Mouse (Mus musculus) liver, embryonic 14.5 days (tissue): ENCODE data around the gene Grhl3. TPM values are rescaled to one million over a fixed set of nuclear protein-coding genes. Genes with fewer than 3 reads are reported as not detected.
A peak's percentile ranks its signal among the peaks of the same experiment; 100 is the strongest.

Experiments used
- ATAC-seq: fragments of 200-750 bp; cut with Nextera tagmentation; 2 replicates; pipeline ENCODE4 v1.8.0; 2017; ENCODE audit warnings: moderate number of reproducible peaks, mild to moderate bottlenecking, moderate library complexity; ENCODE audit not compliant: insufficient read depth
- DNase-seq, 3 experiments: peaks; one replicate each; pipeline ENCODE4 v3.0.0-alpha.2; 2012 to 2013; ENCODE audit warnings: low read depth in 3 of 3, low spot score in 3 of 3
- H3K27ac ChIP-seq: fragments of 300-500 bp; sonication (generic); 2 replicates; pipeline ENCODE4 v1.5.1; 2014; ENCODE audit warnings: moderate library complexity, mild to moderate bottlenecking, control low read depth, inconsistent platforms
- H3K27me3 ChIP-seq: fragments of 300-500 bp; sonication (generic); 2 replicates; pipeline ENCODE4 v1.6.1; 2014; ENCODE audit warnings: mild to moderate bottlenecking, low read length, moderate library complexity; ENCODE audit not compliant: control insufficient read depth, insufficient read depth
- H3K36me3 ChIP-seq: fragments of 300-500 bp; sonication (generic); replicated peaks from 2 replicates; pipeline ENCODE4 v1.6.1; 2014; ENCODE audit warnings: low read depth; ENCODE audit not compliant: control insufficient read depth, insufficient read depth
- H3K4me1 ChIP-seq, 2 experiments: fragments of 200-500 bp in 1 of 2; fragments of 300-500 bp in 1 of 2; sonication (generic) in 1 of 2; replicated peaks; 2 replicates each; pipeline ENCODE4 v1.6.1; 2012 to 2014; ENCODE audit warnings: antibody characterized with exemption in 1 of 2, inconsistent platforms in 1 of 2, low read length in 1 of 2; ENCODE audit not compliant: control insufficient read depth in 2 of 2, insufficient read depth in 2 of 2
- H3K4me2 ChIP-seq: fragments of 300-500 bp; sonication (generic); 2 replicates; pipeline ENCODE4 v1.6.1; 2014; ENCODE audit warnings: low read depth, mild to moderate bottlenecking, control low read depth, moderate library complexity
- H3K4me3 ChIP-seq, 2 experiments: fragments of 200-500 bp in 1 of 2; fragments of 300-500 bp in 1 of 2; sonication (generic) in 1 of 2; 2 replicates each; pipeline ENCODE4 v1.5.1; 2012 to 2014; ENCODE audit warnings: low read depth in 2 of 2, low read length in 2 of 2, mild to moderate bottlenecking in 2 of 2, control low read depth in 1 of 2, inconsistent platforms in 1 of 2, moderate library complexity in 1 of 2; ENCODE audit not compliant: insufficient read depth in 1 of 2
- H3K9ac ChIP-seq: fragments of 300-500 bp; sonication (generic); replicated peaks from 2 replicates; pipeline ENCODE4 v1.6.1; 2014; ENCODE audit warnings: mild to moderate bottlenecking, control low read depth, moderate library complexity
- H3K9me3 ChIP-seq: fragments of 300-500 bp; sonication (generic); 2 replicates; pipeline ENCODE4 v1.6.1; 2016; ENCODE audit warnings: low read length, mixed read lengths; ENCODE audit not compliant: control insufficient read depth
- CTCF ChIP-seq: IDR thresholded peaks from 2 replicates; pipeline ENCODE4 v1.5.1; 2016; ENCODE audit warnings: antibody characterized with exemption, low read depth, control low read depth
- EP300 ChIP-seq: IDR thresholded peaks from 2 replicates; pipeline ENCODE4 v1.6.1; 2016; ENCODE audit warnings: antibody characterized with exemption, low read depth
- WGBS: fragments of 180-500 bp; shearing (Covaris S2); extraction: QIAGEN DNeasy Blood & Tissue Kit; methylation state at CpG from one replicate; pipeline ENCODE4 v1.1.7; 2014; ENCODE audit not compliant: insufficient replicate concordance; 5-methylcytosine and 5-hydroxymethylcytosine counted together
- polyA plus RNA-seq, 2 experiments: library from polyadenylated mRNA; depleted of rRNA in 1 of 2; stranded (reverse) in 1 of 2; unstranded in 1 of 2; fragments of >200 nt; fragmentation: Nextera tagmentation in 1 of 2; extraction: Ambion mirVana in 1 of 2; gene quantifications; 2 replicates each; pipeline versions ENCODE4 v1.2.1 to v1.2.3; 2012 to 2014

The Grhl3 gene
- polyA plus RNA-seq, 2 experiments: 0.11 to 0.13 TPM

- no peak overlapping the region for H3K9ac ChIP-seq
- DNase-seq: no peak
- H3K4me1 ChIP-seq: no peaks in the 10 kb centered on the region
- TF ChIP-seq CTCF (no peak), EP300 (no peak)
- H3K9me3 ChIP-seq: peaks cover 4% of the 10 kb centered on the region; the same call in 1 of the 2 replicates
- H3K36me3 ChIP-seq: no peaks in the 10 kb centered on the region
- H3K4me3 ChIP-seq: no peak overlapping the region
- no peak overlapping the region for H3K4me2 ChIP-seq
- no peaks in the 10 kb centered on the region for H3K27me3 ChIP-seq
- no peak for ATAC-seq
- 33% methylated on average over 9 of the region's 9 CpGs for WGBS
- H3K27ac ChIP-seq: no peak overlapping the region
Measured at GRCm38 (mm10) chr4:135531771-135532613, 41.4 kb downstream of the Grhl3 start.

- Histone ChIP-seq H3K36me3 (no peaks in the 10 kb centered on the region), H3K9ac (no peak overlapping the region), H3K9me3 (peaks cover 4% of the 10 kb centered on the region; the same call in 1 of the 2 replicates), H3K27ac (no peak overlapping the region), H3K4me1 (no peaks in the 10 kb centered on the region), H3K27me3 (no peaks in the 10 kb centered on the region), H3K4me3 (no peak overlapping the region), H3K4me2 (no peak overlapping the region)
- ATAC-seq (no peak), DNase-seq (no peak)
- 77% methylated on average over 9 of the region's 9 CpGs for WGBS
- TF ChIP-seq EP300 (no peak), CTCF (no peak)
Measured at GRCm38 (mm10) chr4:135531236-135531635, 42.2 kb downstream of the Grhl3 start.

- WGBS: 45% methylated on average over 2 of the region's 2 CpGs
- ATAC-seq (no peak), DNase-seq (no peak)
- Histone ChIP-seq H3K4me1 (no peaks in the 10 kb centered on the region), H3K27me3 (no peaks in the 10 kb centered on the region), H3K36me3 (no peaks in the 10 kb centered on the region), H3K4me3 (no peak overlapping the region), H3K9ac (no peak overlapping the region), H3K4me2 (no peak overlapping the region), H3K27ac (no peak overlapping the region), H3K9me3 (peaks cover 4% of the 10 kb centered on the region; the same call in 1 of the 2 replicates)
- TF ChIP-seq EP300: no peak
- peak; percentile 42 for TF ChIP-seq CTCF
Measured at GRCm38 (mm10) chr4:135530270-135530669, 43.2 kb downstream of the Grhl3 start.

GRCm38 (mm10) chr4:135526039-135526710 lies 47.3 kb downstream of the Grhl3 start:
- no peak for TF ChIP-seq CTCF
- DNase-seq (no peak), ATAC-seq (no peak)
- Histone ChIP-seq H3K4me3 (no peak overlapping the region), H3K9ac (no peak overlapping the region), H3K27ac (no peak overlapping the region), H3K27me3 (no peaks in the 10 kb centered on the region), H3K4me1 (no peaks in the 10 kb centered on the region), H3K9me3 (peaks cover 4% of the 10 kb centered on the region; the same call in 1 of the 2 replicates), H3K4me2 (no peak overlapping the region), H3K36me3 (no peaks in the 10 kb centered on the region)
- 31% methylated on average over 14 of the region's 14 CpGs for WGBS

GRCm38 (mm10) chr4:135525057-135525456 lies 48.4 kb downstream of the Grhl3 start:
- DNase-seq (no peak), ATAC-seq (no peak)
- H3K9ac ChIP-seq: no peak overlapping the region
- H3K4me3 ChIP-seq: no peak overlapping the region
- WGBS: 49% methylated on average over 12 of the region's 12 CpGs
- H3K27me3 ChIP-seq: no peaks in the 10 kb centered on the region
- peaks cover under 1% of the 10 kb centered on the region; the same call in 1 of the 2 replicates for H3K9me3 ChIP-seq
- no peaks in the 10 kb centered on the region for H3K4me1 ChIP-seq
- TF ChIP-seq CTCF: no peak
- TF ChIP-seq EP300: no peak
- H3K4me2 ChIP-seq: no peak overlapping the region
- H3K36me3 ChIP-seq: no peaks in the 10 kb centered on the region
- no peak overlapping the region for H3K27ac ChIP-seq
